Mouse (Mus musculus): ENCODE results near the gene Pmepa1. TPM values are rescaled to one million over a fixed set of nuclear protein-coding genes. Genes with fewer than 3 reads are reported as not detected.

Pmepa1 gene
- polyA plus RNA-seq, 1 experiment from 2014 or later = 6.9 TPM

- no peaks in the 10 kb centered on the region for H3K9me3 ChIP-seq (replicated peaks; ENCODE audit: control insufficient read depth, low read length)
- no peak overlapping the region for H3K9ac ChIP-seq (ENCODE audit: low read length)
- H3K27me3 ChIP-seq (replicated peaks; ENCODE audit: control insufficient read depth, insufficient read depth, low read length) = no peaks in the 10 kb centered on the region
- no peaks in the 10 kb centered on the region for H3K4me1 ChIP-seq (ENCODE audit: control insufficient read depth, insufficient read depth, low read length)
- no peak overlapping the region for H3K4me2 ChIP-seq (ENCODE audit: low read length)
- no peak for DNase-seq (ENCODE audit: low spot score)
- H3K36me3 ChIP-seq (ENCODE audit: control insufficient read depth, insufficient read depth, low read length) = no peaks in the 10 kb centered on the region
- WGBS = 83% methylated on average over 7 of the region's 7 CpGs
- H3K4me3 ChIP-seq (ENCODE audit: low read depth, low read length) = no peak overlapping the region
- H3K27ac ChIP-seq (ENCODE audit: low read depth, low read length) = no peak overlapping the region
- no peak for ATAC-seq
Observed at GRCm38 (mm10) chr2:173182796-173183195, 93.5 kb downstream of the Pmepa1 start.

GRCm38 (mm10) chr2:173181901-173182300 is 94.4 kb downstream of the Pmepa1 start:
- H3K9ac ChIP-seq (ENCODE audit: low read length) = no peak overlapping the region
- no peaks in the 10 kb centered on the region for H3K9me3 ChIP-seq (replicated peaks; ENCODE audit: control insufficient read depth, low read length)
- H3K36me3 ChIP-seq (ENCODE audit: control insufficient read depth, insufficient read depth, low read length) = no peaks in the 10 kb centered on the region
- H3K4me3 ChIP-seq (ENCODE audit: low read depth, low read length) = no peak overlapping the region
- DNase-seq (ENCODE audit: low spot score) (no peak), ATAC-seq (no peak)
- WGBS = 81% methylated on average over 7 of the region's 7 CpGs
- no peaks in the 10 kb centered on the region for H3K27me3 ChIP-seq (replicated peaks; ENCODE audit: control insufficient read depth, insufficient read depth, low read length)
- H3K4me2 ChIP-seq (ENCODE audit: low read length) = no peak overlapping the region
- H3K4me1 ChIP-seq (ENCODE audit: control insufficient read depth, insufficient read depth, low read length) = no peaks in the 10 kb centered on the region
- H3K27ac ChIP-seq (ENCODE audit: low read depth, low read length) = no peak overlapping the region

GRCm38 (mm10) chr2:173181486-173181885 is 94.8 kb downstream of the Pmepa1 start:
- no peak overlapping the region for H3K4me3 ChIP-seq (ENCODE audit: low read depth, low read length)
- H3K27me3 ChIP-seq (replicated peaks; ENCODE audit: control insufficient read depth, insufficient read depth, low read length) = no peaks in the 10 kb centered on the region
- no peak overlapping the region for H3K9ac ChIP-seq (ENCODE audit: low read length)
- no peak overlapping the region for H3K4me2 ChIP-seq (ENCODE audit: low read length)
- no peaks in the 10 kb centered on the region for H3K9me3 ChIP-seq (replicated peaks; ENCODE audit: control insufficient read depth, low read length)
- no peaks in the 10 kb centered on the region for H3K4me1 ChIP-seq (ENCODE audit: control insufficient read depth, insufficient read depth, low read length)
- no peak overlapping the region for H3K27ac ChIP-seq (ENCODE audit: low read depth, low read length)
- DNase-seq (ENCODE audit: low spot score) (no peak), ATAC-seq (no peak)
- 73% methylated on average over 4 of the region's 5 CpGs for WGBS
- no peaks in the 10 kb centered on the region for H3K36me3 ChIP-seq (ENCODE audit: control insufficient read depth, insufficient read depth, low read length)

- H3K27me3 ChIP-seq (replicated peaks; ENCODE audit: control insufficient read depth, insufficient read depth, low read length) = no peaks in the 10 kb centered on the region
- no peaks in the 10 kb centered on the region for H3K4me1 ChIP-seq (ENCODE audit: control insufficient read depth, insufficient read depth, low read length)
- H3K4me3 ChIP-seq (ENCODE audit: low read depth, low read length) = no peak overlapping the region
- no peaks in the 10 kb centered on the region for H3K36me3 ChIP-seq (ENCODE audit: control insufficient read depth, insufficient read depth, low read length)
- no peak for DNase-seq (ENCODE audit: low spot score)
- 85% methylated on average over 11 of the region's 11 CpGs for WGBS
- H3K4me2 ChIP-seq (ENCODE audit: low read length) = no peak overlapping the region
- no peak for ATAC-seq
- H3K9ac ChIP-seq (ENCODE audit: low read length) = no peak overlapping the region
- H3K9me3 ChIP-seq (replicated peaks; ENCODE audit: control insufficient read depth, low read length) = no peaks in the 10 kb centered on the region
- no peak overlapping the region for H3K27ac ChIP-seq (ENCODE audit: low read depth, low read length)
Observed at GRCm38 (mm10) chr2:173180721-173181388, 95.5 kb downstream of the Pmepa1 start.

- Histone ChIP-seq H3K9me3 (replicated peaks; ENCODE audit: control insufficient read depth, low read length) (no peaks in the 10 kb centered on the region), H3K4me2 (ENCODE audit: low read length) (no peak overlapping the region), H3K4me1 (ENCODE audit: control insufficient read depth, insufficient read depth, low read length) (no peaks in the 10 kb centered on the region), H3K9ac (ENCODE audit: low read length) (no peak overlapping the region), H3K36me3 (ENCODE audit: control insufficient read depth, insufficient read depth, low read length) (no peaks in the 10 kb centered on the region), H3K27me3 (replicated peaks; ENCODE audit: control insufficient read depth, insufficient read depth, low read length) (no peaks in the 10 kb centered on the region), H3K27ac (ENCODE audit: low read depth, low read length) (no peak overlapping the region), H3K4me3 (ENCODE audit: low read depth, low read length) (no peak overlapping the region)
- 80% methylated on average over 4 of the region's 4 CpGs for WGBS
- DNase-seq (ENCODE audit: low spot score) = no peak
- no peak for ATAC-seq
Observed at GRCm38 (mm10) chr2:173180026-173180425, 96.3 kb downstream of the Pmepa1 start.

GRCm38 (mm10) chr2:173179046-173179445 is 97.3 kb downstream of the Pmepa1 start:
- Histone ChIP-seq H3K9me3 (replicated peaks; ENCODE audit: control insufficient read depth, low read length) (no peaks in the 10 kb centered on the region), H3K27ac (ENCODE audit: low read depth, low read length) (no peak overlapping the region), H3K36me3 (ENCODE audit: control insufficient read depth, insufficient read depth, low read length) (no peaks in the 10 kb centered on the region), H3K4me2 (ENCODE audit: low read length) (no peak overlapping the region), H3K4me1 (ENCODE audit: control insufficient read depth, insufficient read depth, low read length) (peaks cover 4% of the 10 kb centered on the region; the same call in 1 of the 2 replicates), H3K4me3 (ENCODE audit: low read depth, low read length) (no peak overlapping the region), H3K27me3 (replicated peaks; ENCODE audit: control insufficient read depth, insufficient read depth, low read length) (no peaks in the 10 kb centered on the region), H3K9ac (ENCODE audit: low read length) (no peak overlapping the region)
- DNase-seq (ENCODE audit: low spot score) (no peak), ATAC-seq (no peak)
- 88% methylated on average over 7 of the region's 7 CpGs for WGBS

- Histone ChIP-seq H3K27ac (ENCODE audit: low read depth, low read length) (no peak overlapping the region), H3K36me3 (ENCODE audit: control insufficient read depth, insufficient read depth, low read length) (no peaks in the 10 kb centered on the region), H3K4me2 (ENCODE audit: low read length) (no peak overlapping the region), H3K27me3 (replicated peaks; ENCODE audit: control insufficient read depth, insufficient read depth, low read length) (no peaks in the 10 kb centered on the region), H3K4me1 (ENCODE audit: control insufficient read depth, insufficient read depth, low read length) (peaks cover 8% of the 10 kb centered on the region; the same call in 1 of the 2 replicates), H3K4me3 (ENCODE audit: low read depth, low read length) (no peak overlapping the region), H3K9me3 (replicated peaks; ENCODE audit: control insufficient read depth, low read length) (no peaks in the 10 kb centered on the region), H3K9ac (ENCODE audit: low read length) (no peak overlapping the region)
- DNase-seq (ENCODE audit: low spot score) (no peak), ATAC-seq (no peak)
- 92% methylated on average over 8 of the region's 8 CpGs for WGBS
Observed at GRCm38 (mm10) chr2:173177951-173178350, 98.4 kb downstream of the Pmepa1 start.

GRCm38 (mm10) chr2:173177481-173177880 is 98.9 kb downstream of the Pmepa1 start:
- Histone ChIP-seq H3K36me3 (ENCODE audit: control insufficient read depth, insufficient read depth, low read length) (no peaks in the 10 kb centered on the region), H3K27ac (ENCODE audit: low read depth, low read length) (no peak overlapping the region), H3K27me3 (replicated peaks; ENCODE audit: control insufficient read depth, insufficient read depth, low read length) (no peaks in the 10 kb centered on the region), H3K9me3 (replicated peaks; ENCODE audit: control insufficient read depth, low read length) (no peaks in the 10 kb centered on the region), H3K4me3 (ENCODE audit: low read depth, low read length) (no peak overlapping the region), H3K4me2 (ENCODE audit: low read length) (no peak overlapping the region), H3K9ac (ENCODE audit: low read length) (no peak overlapping the region), H3K4me1 (ENCODE audit: control insufficient read depth, insufficient read depth, low read length) (peaks cover 8% of the 10 kb centered on the region; the same call in 1 of the 2 replicates)
- WGBS = 92% methylated on average over 5 of the region's 5 CpGs
- DNase-seq (ENCODE audit: low spot score) (no peak), ATAC-seq (no peak)

- no peak overlapping the region for H3K9ac ChIP-seq (ENCODE audit: low read length)
- H3K27me3 ChIP-seq (replicated peaks; ENCODE audit: control insufficient read depth, insufficient read depth, low read length) = 0 out of 2 replicates have a peak, but pooled peaks cover 2% of the 10 kb centered on the region
- DNase-seq (ENCODE audit: low spot score) = no peak
- peaks cover 16% of the 10 kb centered on the region for H3K4me1 ChIP-seq (ENCODE audit: control insufficient read depth, insufficient read depth, low read length)
- H3K4me2 ChIP-seq (ENCODE audit: low read length) = no peak overlapping the region
- no peak overlapping the region for H3K27ac ChIP-seq (ENCODE audit: low read depth, low read length)
- no peaks in the 10 kb centered on the region for H3K9me3 ChIP-seq (replicated peaks; ENCODE audit: control insufficient read depth, low read length)
- H3K36me3 ChIP-seq (ENCODE audit: control insufficient read depth, insufficient read depth, low read length) = no peaks in the 10 kb centered on the region
- no peak for ATAC-seq
- WGBS = 90% methylated on average over 5 of the region's 5 CpGs
- no peak overlapping the region for H3K4me3 ChIP-seq (ENCODE audit: low read depth, low read length)
Observed at GRCm38 (mm10) chr2:173175703-173176102, 100.6 kb downstream of the Pmepa1 start.
